Mouse (Mus musculus) heart, postnatal 4 days (tissue): ENCODE measurements around the gene Me3. TPM values are rescaled to one million over a fixed set of nuclear protein-coding genes. Genes with fewer than 3 reads are reported as not detected.

ENCODE experiments used
- DNase-seq: peaks from one replicate; pipeline ENCODE4 v3.0.0; 2021
- total RNA-seq, 2 experiments: library from RNA; stranded (reverse); gene quantifications; 2 replicates each; pipeline ENCODE4 v1.2.3; 2021

The Me3 gene
- total RNA-seq = 10 to 100 TPM; 50.7 to 54.0 TPM

GRCm38 (mm10) chr7:89632342-89633251 lies at the start of gene Me3:
Gene Me3, plus strand, starts transcription at chr7:89632392.
- DNase-seq = peak; percentile 83

GRCm38 (mm10) chr7:89590039-89590438 lies 42.2 kb upstream of the Me3 start:
- DNase-seq = no peak

GRCm38 (mm10) chr7:89590542-89591251 lies 41.5 kb upstream of the Me3 start:
- no peak for DNase-seq

GRCm38 (mm10) chr7:89595813-89596212 lies 36.4 kb upstream of the Me3 start:
- DNase-seq = no peak

GRCm38 (mm10) chr7:89605589-89606536 lies 26.3 kb upstream of the Me3 start:
- no peak for DNase-seq

- no peak for DNase-seq
Observed at GRCm38 (mm10) chr7:89607329-89607728, 24.9 kb upstream of the Me3 start.

GRCm38 (mm10) chr7:89611236-89611635 lies 21.0 kb upstream of the Me3 start:
- DNase-seq = no peak

- DNase-seq = no peak
Observed at GRCm38 (mm10) chr7:89616235-89616634, 16.0 kb upstream of the Me3 start.

GRCm38 (mm10) chr7:89623331-89623730 lies 8.9 kb upstream of the Me3 start:
- no peak for DNase-seq

- no peak for DNase-seq
Observed at GRCm38 (mm10) chr7:89627393-89627792, 4.8 kb upstream of the Me3 start.

- no peak for DNase-seq
Observed at GRCm38 (mm10) chr7:89628006-89628405, 4.2 kb upstream of the Me3 start.

GRCm38 (mm10) chr7:89629006-89629405 lies 3.2 kb upstream of the Me3 start:
- no peak for DNase-seq

GRCm38 (mm10) chr7:89629914-89630313 lies 2.3 kb upstream of the Me3 start:
- no peak for DNase-seq

- no peak for DNase-seq
Observed at GRCm38 (mm10) chr7:89630796-89631195, 1.4 kb upstream of the Me3 start.

GRCm38 (mm10) chr7:89640533-89640932 lies 8.3 kb downstream of the Me3 start:
- DNase-seq = no peak

GRCm38 (mm10) chr7:89640944-89641661 lies 8.9 kb downstream of the Me3 start:
- peak; percentile 51 for DNase-seq

GRCm38 (mm10) chr7:89645015-89645414 lies 12.8 kb downstream of the Me3 start:
- DNase-seq = no peak

- no peak for DNase-seq
Observed at GRCm38 (mm10) chr7:89647864-89648263, 15.7 kb downstream of the Me3 start.

- no peak for DNase-seq
Observed at GRCm38 (mm10) chr7:89657183-89657582, 25.0 kb downstream of the Me3 start.

GRCm38 (mm10) chr7:89657692-89658212 lies 25.6 kb downstream of the Me3 start:
- DNase-seq = no peak

GRCm38 (mm10) chr7:89664197-89664596 lies 32.0 kb downstream of the Me3 start:
- peak; percentile 29 for DNase-seq

- peak; percentile 1 for DNase-seq
Observed at GRCm38 (mm10) chr7:89666361-89666760, 34.2 kb downstream of the Me3 start.
